Mouse (Mus musculus): Measurements from ENCODE around the gene Farp2. TPM values are rescaled to one million over a fixed set of nuclear protein-coding genes. Genes with fewer than 3 reads are reported as not detected.
"Not testable (repeated sequence)": the region's sequence is repeated elsewhere in the genome, so short reads cannot be mapped to it uniquely, and the experiment has no call there.

Gene Farp2
- polyA plus RNA-seq, 1 experiment from 2014 or later, result 3.9 TPM

DNA sequence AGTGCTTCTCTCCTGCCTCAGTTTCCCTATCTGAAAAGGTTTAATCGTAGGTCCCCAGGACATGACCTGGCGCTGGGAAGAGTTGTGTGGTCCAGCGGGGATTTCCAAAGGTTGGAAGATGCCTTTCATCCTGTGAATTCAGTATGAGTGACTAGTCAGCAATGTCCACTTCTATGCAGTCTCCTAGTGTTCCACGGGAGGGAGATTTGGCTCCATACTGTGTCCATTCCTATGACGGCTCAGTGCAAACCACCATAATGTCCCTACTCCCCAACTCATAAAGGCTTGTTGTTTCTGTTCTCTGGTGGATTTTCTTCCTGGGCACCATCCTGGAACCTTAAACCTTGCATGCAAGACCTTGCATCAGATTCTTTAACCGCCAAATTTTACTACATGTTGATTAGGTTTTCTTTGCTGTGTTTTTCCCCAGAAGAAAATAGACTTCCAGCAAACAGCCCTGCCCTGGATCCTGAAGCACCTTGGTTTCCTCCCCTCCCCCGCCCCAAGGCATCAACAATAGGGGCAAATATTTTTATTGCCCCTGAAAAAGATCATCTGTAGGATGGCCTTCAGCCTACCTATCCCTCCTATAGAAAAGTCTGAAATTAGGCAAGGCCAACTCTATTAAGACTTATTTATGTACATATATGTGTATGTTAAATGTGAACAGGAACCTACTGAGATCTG is 124.5 kb downstream of the Farp2 start:
- Histone ChIP-seq H3K9ac (replicated peaks; ENCODE audit: low read depth, low read length) (peak overlapping the region; percentile 68), H3K4me3 (replicated peaks; ENCODE audit: low read length) (peak overlapping the region; percentile 99), H3K27me3 (replicated peaks; ENCODE audit: control insufficient read depth, insufficient read depth, low read length) (no peaks in the 10 kb centered on the region), H3K4me2 (ENCODE audit: low read length) (peak overlapping the region; percentile 87), H3K4me1 (replicated peaks; ENCODE audit: control insufficient read depth, insufficient read depth, low read length) (peaks cover 24% of the 10 kb centered on the region), H3K27ac (ENCODE audit: low read length) (peak overlapping the region; percentile 92), H3K36me3 (ENCODE audit: control insufficient read depth, insufficient read depth) (peaks cover 3% of the 10 kb centered on the region; the same call in 1 of the 2 replicates), H3K9me3 (ENCODE audit: control insufficient read depth, low read length) (no peaks in the 10 kb centered on the region)
- WGBS, result 31% methylated on average over 7 of the region's 7 CpGs
- peak; percentile 4; the same call in 1 of the 2 replicates for ATAC-seq

GRCm38 (mm10) chr1:93641978-93642377 is 130.1 kb downstream of the Farp2 start:
- no peaks in the 10 kb centered on the region for H3K27me3 ChIP-seq (replicated peaks; ENCODE audit: control insufficient read depth, insufficient read depth, low read length)
- no peak for ATAC-seq
- WGBS, result 86% methylated on average over 2 of the region's 2 CpGs

DNA sequence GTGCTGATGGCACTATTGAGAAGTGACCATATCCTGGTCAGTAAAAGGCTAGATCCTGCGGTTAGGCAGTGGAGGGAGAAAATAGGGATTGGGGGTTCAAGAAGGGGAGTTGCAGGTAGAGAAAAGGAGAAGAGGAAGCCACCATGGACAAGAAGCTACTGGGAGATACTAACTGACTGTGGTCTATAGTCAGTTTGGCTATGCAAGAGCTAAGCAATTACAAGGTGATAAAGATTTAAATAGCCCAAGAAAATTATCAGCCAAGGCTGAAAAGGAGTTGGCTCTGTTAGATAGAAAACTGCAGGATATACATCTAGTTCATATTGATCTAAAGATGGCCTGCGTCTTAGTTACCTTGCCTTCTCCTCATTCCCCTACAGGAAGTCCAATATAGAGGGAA is 130.8 kb downstream of the Farp2 start:
- Histone ChIP-seq H3K4me3 (replicated peaks; ENCODE audit: low read length) (no peak overlapping the region), H3K9me3 (ENCODE audit: control insufficient read depth, low read length) (no peaks in the 10 kb centered on the region), H3K36me3 (ENCODE audit: control insufficient read depth, insufficient read depth) (no peaks in the 10 kb centered on the region), H3K4me2 (ENCODE audit: low read length) (no peak overlapping the region), H3K27me3 (replicated peaks; ENCODE audit: control insufficient read depth, insufficient read depth, low read length) (no peaks in the 10 kb centered on the region), H3K27ac (ENCODE audit: low read length) (no peak overlapping the region), H3K9ac (replicated peaks; ENCODE audit: low read depth, low read length) (no peak overlapping the region), H3K4me1 (replicated peaks; ENCODE audit: control insufficient read depth, insufficient read depth, low read length) (no peaks in the 10 kb centered on the region)
- no peak for ATAC-seq
- 100% methylated on average over 2 of the region's 2 CpGs for WGBS

More at GRCm38 (mm10) chr1:93641978-93642377, 130.1 kb downstream of the Farp2 start:
- Histone ChIP-seq H3K9ac (replicated peaks; ENCODE audit: low read depth, low read length) (no peak overlapping the region), H3K27ac (ENCODE audit: low read length) (no peak overlapping the region), H3K9me3 (ENCODE audit: control insufficient read depth, low read length) (no peaks in the 10 kb centered on the region), H3K4me1 (replicated peaks; ENCODE audit: control insufficient read depth, insufficient read depth, low read length) (no peaks in the 10 kb centered on the region), H3K4me2 (ENCODE audit: low read length) (no peak overlapping the region), H3K4me3 (replicated peaks; ENCODE audit: low read length) (no peak overlapping the region), H3K36me3 (ENCODE audit: control insufficient read depth, insufficient read depth) (no peaks in the 10 kb centered on the region)

DNA sequence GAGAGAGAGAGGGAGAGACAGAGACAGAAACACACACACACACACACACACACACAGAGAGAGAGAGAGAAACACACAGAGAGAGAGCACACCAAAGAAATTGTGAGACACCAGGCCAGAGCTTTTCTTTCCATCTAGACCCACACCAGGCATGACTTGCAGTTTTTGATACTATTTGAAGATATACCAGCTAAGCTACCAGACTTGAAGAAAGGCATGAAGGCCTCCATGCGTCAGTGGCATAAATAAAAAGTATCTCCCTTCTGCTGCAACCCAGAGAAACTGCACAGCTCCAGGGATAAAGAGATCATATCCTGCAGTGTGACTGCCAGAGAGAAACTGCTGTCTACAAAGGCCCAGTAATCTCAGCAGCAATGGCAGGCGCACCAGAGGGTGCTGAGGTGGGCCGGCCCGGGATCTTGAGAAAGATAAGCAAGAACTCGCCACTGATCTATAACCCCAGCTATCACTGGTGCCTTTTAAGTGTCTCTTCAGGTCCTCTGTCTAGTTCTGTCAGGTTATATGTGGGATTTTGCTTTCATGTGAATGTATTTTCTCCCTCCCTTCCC is 137.8 kb downstream of the Farp2 start:
- H3K36me3 ChIP-seq (ENCODE audit: control insufficient read depth, insufficient read depth), result no peaks in the 10 kb centered on the region
- no peak overlapping the region for H3K27ac ChIP-seq (ENCODE audit: low read length)
- WGBS, result 70% methylated on average over 5 of the region's 5 CpGs
- no peaks in the 10 kb centered on the region for H3K4me1 ChIP-seq (replicated peaks; ENCODE audit: control insufficient read depth, insufficient read depth, low read length)
- H3K9ac ChIP-seq (replicated peaks; ENCODE audit: low read depth, low read length), result no peak overlapping the region
- no peak overlapping the region for H3K4me3 ChIP-seq (replicated peaks; ENCODE audit: low read length)
- no peak overlapping the region for H3K4me2 ChIP-seq (ENCODE audit: low read length)
- H3K9me3 ChIP-seq (ENCODE audit: control insufficient read depth, low read length), result 0 out of 2 replicates have a peak, but pooled peaks cover 2% of the 10 kb centered on the region
- ATAC-seq, result no peak
- H3K27me3 ChIP-seq (replicated peaks; ENCODE audit: control insufficient read depth, insufficient read depth, low read length), result no peaks in the 10 kb centered on the region

DNA sequence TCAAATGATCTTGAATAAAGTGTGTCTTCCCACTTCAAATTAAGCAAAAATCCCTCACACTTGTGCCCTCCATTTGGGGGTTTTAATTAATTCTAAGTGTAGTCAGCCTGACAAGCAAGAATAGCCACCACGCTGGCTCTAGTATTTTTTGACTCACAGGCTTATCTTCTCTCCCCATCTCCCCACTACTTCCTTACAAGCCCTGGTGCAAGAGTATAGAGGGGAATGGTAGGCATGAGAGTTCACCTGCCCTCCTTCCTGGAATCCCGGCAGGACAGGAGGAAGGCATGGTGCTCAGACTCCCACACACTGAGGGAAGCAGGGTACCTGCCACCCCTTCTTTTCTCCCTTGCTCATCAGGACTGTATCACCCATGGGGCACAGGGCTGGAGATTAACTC is 142.4 kb downstream of the Farp2 start:
- H3K9me3 ChIP-seq (ENCODE audit: control insufficient read depth, low read length), result 0 out of 2 replicates have a peak, but pooled peaks cover 2% of the 10 kb centered on the region
- no peak overlapping the region for H3K9ac ChIP-seq (replicated peaks; ENCODE audit: low read depth, low read length)
- H3K27ac ChIP-seq (ENCODE audit: low read length), result no peak overlapping the region
- no peak for ATAC-seq
- no peaks in the 10 kb centered on the region for H3K4me1 ChIP-seq (replicated peaks; ENCODE audit: control insufficient read depth, insufficient read depth, low read length)
- H3K4me3 ChIP-seq (replicated peaks; ENCODE audit: low read length), result no peak overlapping the region
- no peaks in the 10 kb centered on the region for H3K36me3 ChIP-seq (ENCODE audit: control insufficient read depth, insufficient read depth)
- no peaks in the 10 kb centered on the region for H3K27me3 ChIP-seq (replicated peaks; ENCODE audit: control insufficient read depth, insufficient read depth, low read length)
- H3K4me2 ChIP-seq (ENCODE audit: low read length), result no peak overlapping the region
- 46% methylated on average over 2 of the region's 2 CpGs for WGBS

DNA sequence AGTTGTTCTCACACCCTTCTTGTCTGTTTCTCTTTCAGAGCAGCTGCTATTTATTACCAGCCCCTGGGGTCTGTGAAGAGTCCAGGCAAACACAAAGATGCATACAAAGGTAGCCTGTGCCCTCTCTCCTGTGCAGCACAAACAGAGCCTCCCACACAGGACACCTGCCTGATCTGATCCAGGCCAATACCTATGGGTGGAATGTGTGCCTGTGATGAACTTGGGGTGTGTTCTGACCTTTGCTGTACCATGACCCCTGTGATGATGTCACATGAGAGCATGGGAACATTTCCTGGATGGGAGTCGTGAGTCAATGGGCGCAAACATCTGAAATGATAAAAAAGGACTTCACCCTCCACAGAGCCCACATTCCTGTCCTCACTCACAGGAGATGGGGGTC is 142.9 kb downstream of the Farp2 start:
- no peak overlapping the region for H3K4me2 ChIP-seq (ENCODE audit: low read length)
- no peaks in the 10 kb centered on the region for H3K4me1 ChIP-seq (replicated peaks; ENCODE audit: control insufficient read depth, insufficient read depth, low read length)
- no peak overlapping the region for H3K4me3 ChIP-seq (replicated peaks; ENCODE audit: low read length)
- H3K27me3 ChIP-seq (replicated peaks; ENCODE audit: control insufficient read depth, insufficient read depth, low read length), result no peaks in the 10 kb centered on the region
- no peak overlapping the region for H3K27ac ChIP-seq (ENCODE audit: low read length)
- 85% methylated on average over 2 of the region's 2 CpGs for WGBS
- H3K9me3 ChIP-seq (ENCODE audit: control insufficient read depth, low read length), result 0 out of 2 replicates have a peak, but pooled peaks cover 2% of the 10 kb centered on the region
- no peak overlapping the region for H3K9ac ChIP-seq (replicated peaks; ENCODE audit: low read depth, low read length)
- ATAC-seq, result no peak
- no peaks in the 10 kb centered on the region for H3K36me3 ChIP-seq (ENCODE audit: control insufficient read depth, insufficient read depth)

DNA sequence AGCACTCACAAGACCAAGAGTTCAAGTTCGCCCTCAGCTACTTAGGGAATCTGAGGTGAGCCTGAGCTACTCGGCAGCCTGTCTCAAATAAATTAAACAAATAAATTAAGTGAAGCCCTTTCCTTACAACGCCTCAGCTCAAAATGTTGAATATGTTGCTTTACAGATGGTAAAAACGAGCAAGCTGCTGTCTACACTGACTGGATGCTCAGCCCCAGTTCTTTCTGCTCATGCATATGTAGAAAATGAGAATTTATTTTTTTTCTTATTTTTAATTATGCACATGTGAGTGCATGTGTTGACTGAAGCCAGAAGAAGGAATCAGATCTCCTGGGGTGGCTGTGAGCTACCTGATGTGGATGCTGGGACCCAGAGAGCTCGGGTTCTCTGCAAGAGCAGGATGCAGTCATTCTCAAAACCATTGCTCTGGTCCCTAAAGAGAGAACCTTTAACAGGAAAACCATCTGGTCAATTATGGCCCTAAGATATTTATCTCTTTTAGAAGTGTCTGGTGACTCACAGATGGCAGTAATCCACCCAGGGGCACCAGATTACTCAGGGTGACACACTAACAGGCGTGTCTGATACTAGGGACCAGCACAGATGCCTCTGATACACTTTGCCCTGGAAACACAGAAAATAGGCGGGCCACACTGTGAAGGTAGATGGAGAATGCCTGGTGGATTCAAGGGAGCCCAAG is 144.6 kb downstream of the Farp2 start:
- Histone ChIP-seq H3K36me3 (ENCODE audit: control insufficient read depth, insufficient read depth) (no peaks in the 10 kb centered on the region), H3K9ac (replicated peaks; ENCODE audit: low read depth, low read length) (no peak overlapping the region), H3K27ac (ENCODE audit: low read length) (no peak overlapping the region), H3K4me1 (replicated peaks; ENCODE audit: control insufficient read depth, insufficient read depth, low read length) (no peaks in the 10 kb centered on the region), H3K9me3 (ENCODE audit: control insufficient read depth, low read length) (0 out of 2 replicates have a peak, but pooled peaks cover 2% of the 10 kb centered on the region), H3K4me2 (ENCODE audit: low read length) (no peak overlapping the region), H3K4me3 (replicated peaks; ENCODE audit: low read length) (no peak overlapping the region), H3K27me3 (replicated peaks; ENCODE audit: control insufficient read depth, insufficient read depth, low read length) (no peaks in the 10 kb centered on the region)
- WGBS, result 66% methylated on average over 7 of the region's 7 CpGs
- peak; percentile 54 for ATAC-seq

- WGBS, result 91% methylated on average over 5 of the region's 5 CpGs
- ATAC-seq, result no peak
- Histone ChIP-seq H3K9ac (replicated peaks; ENCODE audit: low read depth, low read length) (no peak overlapping the region), H3K4me3 (replicated peaks; ENCODE audit: low read length) (no peak overlapping the region), H3K4me1 (replicated peaks; ENCODE audit: control insufficient read depth, insufficient read depth, low read length) (no peaks in the 10 kb centered on the region), H3K4me2 (ENCODE audit: low read length) (no peak overlapping the region), H3K27ac (ENCODE audit: low read length) (no peak overlapping the region), H3K27me3 (replicated peaks; ENCODE audit: control insufficient read depth, insufficient read depth, low read length) (no peaks in the 10 kb centered on the region), H3K36me3 (ENCODE audit: control insufficient read depth, insufficient read depth) (no peaks in the 10 kb centered on the region), H3K9me3 (ENCODE audit: control insufficient read depth, low read length) (no peaks in the 10 kb centered on the region)
Measured at GRCm38 (mm10) chr1:93657025-93657360, 145.1 kb downstream of the Farp2 start.

DNA sequence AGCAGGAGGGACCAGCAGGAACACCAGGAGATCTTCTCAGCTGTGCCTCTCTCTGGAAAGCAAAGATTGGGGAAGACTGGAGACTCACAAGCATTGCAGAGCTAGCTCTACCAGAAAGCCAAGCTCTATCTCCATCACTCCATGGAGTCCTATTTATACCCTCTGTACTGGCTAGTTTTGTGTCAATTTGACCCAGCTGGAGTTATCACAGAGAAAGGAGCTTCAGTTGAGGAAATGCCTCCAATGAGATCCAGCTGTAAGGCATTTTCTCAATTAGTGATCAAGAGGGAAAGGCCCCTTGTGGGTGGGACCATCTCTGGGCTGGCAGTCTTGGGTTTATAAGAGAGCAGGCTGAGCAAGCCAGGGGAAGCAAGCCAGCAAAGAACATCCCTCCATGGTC is 146.7 kb downstream of the Farp2 start, which contains the start of gene Stk25:
TSS of gene Stk25 (minus strand) at position 101 of the 400 bp plus-strand sequence.
- not testable (repeated sequence) for ATAC-seq; H3K27ac ChIP-seq (ENCODE audit: low read length)

More for the DNA sequence above, 146.7 kb downstream of the Farp2 start, which contains the start of gene Stk25:
- not testable (repeated sequence) for H3K9ac ChIP-seq (replicated peaks; ENCODE audit: low read depth, low read length); H3K36me3 ChIP-seq (ENCODE audit: control insufficient read depth, insufficient read depth); H3K4me1 ChIP-seq (replicated peaks; ENCODE audit: control insufficient read depth, insufficient read depth, low read length); H3K9me3 ChIP-seq (ENCODE audit: control insufficient read depth, low read length); H3K27me3 ChIP-seq (replicated peaks; ENCODE audit: control insufficient read depth, insufficient read depth, low read length); H3K4me2 ChIP-seq (ENCODE audit: low read length); H3K4me3 ChIP-seq (replicated peaks; ENCODE audit: low read length)
